Mouse (Mus musculus): ENCODE measurements around the gene Sin3a. TPM values are rescaled to one million over a fixed set of nuclear protein-coding genes. Genes with fewer than 3 reads are reported as not detected.
A peak's percentile ranks its signal among the peaks of the same experiment; 100 is the strongest.

Sin3a gene
- total RNA-seq (2021): 10 to 100 TPM; 38.8 to 47.5 TPM
- long read RNA-seq, experiment 1, full-length matches to known transcripts: 7 of 29 reads
- long read RNA-seq, experiment 1, partial matches to known transcripts: 7 of 29 reads
- long read RNA-seq, experiment 1, other reads (novel, unspliced or antisense): 15 of 29 reads
- long read RNA-seq, experiment 2, full-length matches to known transcripts: 9 of 22 reads
- long read RNA-seq, experiment 2, partial matches to known transcripts: 4 of 22 reads
- long read RNA-seq, experiment 2, other reads (novel, unspliced or antisense): 9 of 22 reads

- peak; percentile 58 to 63 for DNase-seq (ENCODE audit: extremely low spot score in 1 of 2, low spot score in 2 of 2)
- Histone ChIP-seq H3K27ac (peak within 1 kb of the TSS; percentile 99), H3K4me3 (peak within 1 kb of the TSS; percentile 89)
- intact Hi-C loops (cut with DNase I): loop anchor here (2.0 to 5.0 kb wide), 4 partner anchors 77 to 450 kb away; partner anchors contain the start of genes Cox5a, Ptpn9 and Snupn
- no peak; the same call in 1 of the 2 replicates for TF ChIP-seq CTCF (IDR thresholded peaks at IDR 0.05)
Observed at GRCm38 (mm10) chr9:57071801-57072351, at the start of gene Sin3a. Gene Sin3a, plus strand, starts transcription at chr9:57072040.

DNA sequence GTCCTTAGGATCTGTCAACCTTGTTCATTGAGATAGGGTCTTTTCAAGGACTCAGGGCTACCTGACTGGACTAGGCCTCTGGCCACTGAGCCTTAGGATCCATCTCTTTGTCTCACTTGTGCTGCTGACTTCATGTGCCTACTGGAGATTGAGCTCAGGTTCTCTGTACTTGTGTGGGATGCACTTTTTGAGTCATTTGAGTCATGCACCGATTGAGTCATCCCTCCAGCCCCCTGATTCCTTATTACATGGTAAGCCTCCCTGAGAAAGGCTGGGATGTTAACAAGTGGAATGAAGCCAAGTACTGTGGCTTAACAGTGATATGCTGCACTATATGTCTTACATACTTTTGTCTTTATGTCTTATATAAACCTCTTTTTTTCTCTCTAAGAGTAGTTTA lies 40.1 kb upstream of the Sin3a start:
- Histone ChIP-seq H3K27ac (peak overlapping the region; percentile 20; the same call in 1 of the 2 replicates), H3K4me3 (no peak overlapping the region)
- no peak for TF ChIP-seq CTCF (IDR thresholded peaks at IDR 0.05)
- DNase-seq (ENCODE audit: extremely low spot score in 1 of 2, low spot score in 2 of 2): peak; percentile 21 to 23
- intact Hi-C loops (cut with DNase I): loop anchor here (2.0 to 5.0 kb wide), 2 partner anchors 37 to 79 kb away; partner anchors contain the start of genes Ptpn9 and Snupn

DNA sequence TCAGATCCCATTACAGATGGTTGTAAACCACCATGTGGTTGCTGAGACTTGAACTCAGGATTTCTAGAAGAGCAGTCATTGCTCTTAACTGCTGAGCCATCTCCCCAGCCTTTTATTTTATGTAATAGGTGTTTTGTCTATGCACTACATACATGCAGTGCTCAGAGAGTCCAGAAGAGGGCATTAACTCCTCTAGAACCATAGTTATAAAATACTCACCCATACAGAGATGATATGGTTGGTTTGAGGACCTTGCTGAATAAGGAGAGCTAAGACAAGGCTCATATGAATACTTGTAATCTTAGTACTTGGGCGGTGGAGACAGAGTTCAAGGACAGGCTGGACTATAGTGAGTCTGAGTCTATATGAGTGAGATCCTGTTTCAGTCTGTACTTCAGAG lies 15.6 kb upstream of the Sin3a start:
- intact Hi-C loops (cut with DNase I): loop anchor here (5.0 to 10.0 kb wide), 2 partner anchors 76 to 159 kb away; partner anchors contain the start of gene Man2c1
- TF ChIP-seq CTCF (IDR thresholded peaks at IDR 0.05): peak; percentile 70
- DNase-seq (ENCODE audit: extremely low spot score in 1 of 2, low spot score in 2 of 2): peak; percentile 33 to 42

GRCm38 (mm10) chr9:57064164-57064563 lies 7.7 kb upstream of the Sin3a start:
- Histone ChIP-seq H3K27ac (no peak overlapping the region), H3K4me3 (no peak overlapping the region)
- no peak for TF ChIP-seq CTCF (IDR thresholded peaks at IDR 0.05)
- intact Hi-C loops (cut with DNase I): no loop called here
- no peak for DNase-seq (ENCODE audit: extremely low spot score in 1 of 2, low spot score in 2 of 2)

More for the DNA sequence above, 15.6 kb upstream of the Sin3a start:
- H3K4me3 ChIP-seq: no peak overlapping the region
- no peak overlapping the region for H3K27ac ChIP-seq

- DNase-seq (ENCODE audit: extremely low spot score in 1 of 2, low spot score in 2 of 2): no peak
- TF ChIP-seq CTCF (IDR thresholded peaks at IDR 0.05): no peak
- intact Hi-C loops (cut with DNase I): no loop called here
Observed at GRCm38 (mm10) chr9:57068266-57068665, 3.6 kb upstream of the Sin3a start.

DNA sequence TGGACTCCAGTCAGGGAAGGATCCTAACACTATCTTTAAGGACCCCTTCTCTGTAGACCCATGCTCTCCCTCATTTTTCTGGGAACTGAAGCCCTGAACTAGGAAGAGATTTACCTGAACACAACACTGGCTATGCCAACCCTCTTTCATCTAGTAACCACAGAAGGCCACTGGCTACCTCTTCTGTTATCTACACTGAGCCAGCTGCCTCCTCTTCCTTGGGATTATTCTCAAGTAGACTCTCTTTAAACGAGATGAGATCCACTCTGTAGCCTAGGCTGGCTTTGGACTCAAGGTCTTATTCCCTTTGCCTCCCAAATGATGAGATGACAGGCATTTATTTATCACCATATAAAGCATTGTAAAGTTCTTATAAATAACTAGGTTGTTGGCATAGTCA lies 1.6 kb upstream of the Sin3a start:
- H3K27ac ChIP-seq: no peak overlapping the region
- no peak overlapping the region for H3K4me3 ChIP-seq
- intact Hi-C loops (cut with DNase I): loop anchor here (5.0 kb wide), 2 partner anchors 367 to 452 kb away; partner anchors contain the start of gene Cox5a
- no peak for DNase-seq (ENCODE audit: extremely low spot score in 1 of 2, low spot score in 2 of 2)
- TF ChIP-seq CTCF (IDR thresholded peaks at IDR 0.05): no peak

More at GRCm38 (mm10) chr9:57068266-57068665, 3.6 kb upstream of the Sin3a start:
- Histone ChIP-seq H3K27ac (no peak overlapping the region), H3K4me3 (no peak overlapping the region)

GRCm38 (mm10) chr9:57070800-57071545 lies 867 bp upstream of the Sin3a start:
- DNase-seq (ENCODE audit: extremely low spot score in 1 of 2, low spot score in 2 of 2): no peak
- intact Hi-C loops (cut with DNase I): loop anchor here (5.0 kb wide), 2 partner anchors 366 to 451 kb away; partner anchors contain the start of gene Cox5a
- Histone ChIP-seq H3K4me3 (peak overlapping the region; percentile 89), H3K27ac (no peak overlapping the region)
- no peak for TF ChIP-seq CTCF (IDR thresholded peaks at IDR 0.05)

GRCm38 (mm10) chr9:57072526-57072988 lies 717 bp downstream of the Sin3a start:
- Histone ChIP-seq H3K4me3 (peak overlapping the region; percentile 89), H3K27ac (peak overlapping the region; percentile 99)
- intact Hi-C loops (cut with DNase I): loop anchor here (2.0 to 5.0 kb wide), 4 partner anchors 78 to 450 kb away; partner anchors contain the start of genes Cox5a, Ptpn9 and Snupn
- DNase-seq (ENCODE audit: extremely low spot score in 1 of 2, low spot score in 2 of 2): no peak
- no peak for TF ChIP-seq CTCF (IDR thresholded peaks at IDR 0.05)

DNA sequence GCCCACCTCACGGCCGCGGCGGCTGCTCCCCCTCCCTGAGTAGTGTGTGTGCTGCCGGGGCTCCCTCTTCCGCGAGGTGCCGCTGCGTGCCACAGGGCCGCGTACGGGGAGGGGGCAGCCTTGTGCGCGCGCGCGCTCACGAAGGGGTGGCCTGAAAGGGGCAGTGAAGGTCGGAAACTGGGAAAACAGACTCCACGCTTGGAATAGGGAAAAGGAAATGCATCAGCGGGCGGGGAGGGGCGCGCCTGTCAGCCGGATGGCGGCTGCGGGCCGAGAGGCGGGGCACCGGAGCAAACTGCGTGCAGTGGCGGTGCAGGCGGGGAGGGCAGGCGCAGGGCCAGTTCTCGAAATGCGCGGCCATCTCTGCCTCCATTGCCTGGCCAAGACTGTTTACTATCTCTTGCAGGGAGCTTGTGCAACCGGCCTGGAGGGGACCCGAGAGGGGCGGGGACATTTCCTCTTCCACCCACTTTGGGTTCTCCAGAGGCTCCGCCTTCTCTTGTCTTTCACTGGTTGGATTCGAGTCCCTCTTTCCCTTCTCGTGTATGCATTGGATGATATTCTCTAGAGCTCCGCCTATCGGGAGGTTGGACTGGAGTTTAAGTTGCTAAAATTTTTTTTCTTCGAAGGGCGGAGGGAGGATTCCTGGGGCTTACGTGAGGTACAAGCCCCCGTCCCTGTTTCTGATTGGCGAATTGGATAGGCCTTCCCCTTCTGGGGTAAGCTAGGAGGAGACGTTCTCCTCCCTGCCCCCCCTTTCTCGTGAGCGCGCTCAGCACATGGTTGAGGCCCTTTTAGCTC lies 1.3 kb downstream of the Sin3a start:
- TF ChIP-seq CTCF (IDR thresholded peaks at IDR 0.05): peak; percentile 48
- peak overlapping the region; percentile 89 for H3K4me3 ChIP-seq
- peak; percentile 87 to 96 for DNase-seq (ENCODE audit: extremely low spot score in 1 of 2, low spot score in 2 of 2)
- H3K27ac ChIP-seq: peak overlapping the region; percentile 99
- intact Hi-C loops (cut with DNase I): loop anchor here (2.0 to 5.0 kb wide), 4 partner anchors 78 to 449 kb away; partner anchors contain the start of genes Cox5a, Ptpn9 and Snupn

GRCm38 (mm10) chr9:57073790-57074094 lies 1.9 kb downstream of the Sin3a start:
- Histone ChIP-seq H3K27ac (peak overlapping the region; percentile 80), H3K4me3 (peak overlapping the region; percentile 89)
- TF ChIP-seq CTCF (IDR thresholded peaks at IDR 0.05): no peak
- DNase-seq (ENCODE audit: extremely low spot score in 1 of 2, low spot score in 2 of 2): no peak
- intact Hi-C loops (cut with DNase I): loop anchor here (2.0 to 5.0 kb wide), 4 partner anchors 79 to 449 kb away; partner anchors contain the start of genes Cox5a, Ptpn9 and Snupn
